Mouse (Mus musculus): ENCODE data around the gene Ttll12. TPM values are rescaled to one million over a fixed set of nuclear protein-coding genes. Genes with fewer than 3 reads are reported as not detected.

Gene Ttll12
- polyA plus RNA-seq, 2 experiments, result 29.9 to 36.2 TPM

- Histone ChIP-seq H3K27ac (no peak overlapping the region), H3K4me1 (replicated peaks; ENCODE audit: control insufficient read depth in 2 of 2, insufficient read depth in 2 of 2, low read length in 1 of 2) (no peaks in the 10 kb centered on the region), H3K9me3 (ENCODE audit: control insufficient read depth, low read length) (no peaks in the 10 kb centered on the region), H3K36me3 (replicated peaks; ENCODE audit: control insufficient read depth, insufficient read depth, low read depth) (no peaks in the 10 kb centered on the region; the same call in none of the 2 replicates), H3K9ac (replicated peaks) (no peak overlapping the region), H3K4me3 (ENCODE audit: insufficient read depth in 1 of 2, low read depth in 2 of 2, low read length in 2 of 2) (no peak overlapping the region), H3K27me3 (ENCODE audit: control insufficient read depth, insufficient read depth, low read length) (no peaks in the 10 kb centered on the region), H3K4me2 (ENCODE audit: low read depth) (no peak overlapping the region)
- DNase-seq (ENCODE audit: low read depth in 3 of 3, low spot score in 3 of 3) (no peak), ATAC-seq (ENCODE audit: insufficient read depth) (no peak)
- TF ChIP-seq CTCF (IDR thresholded peaks at IDR 0.05; ENCODE audit: low read depth) (no peak), EP300 (IDR thresholded peaks at IDR 0.05; ENCODE audit: low read depth) (no peak)
- WGBS (ENCODE audit: insufficient replicate concordance), result 81% methylated on average over 8 of the region's 8 CpGs
These were observed 47.8 kb downstream of the Ttll12 start for GRCm38 (mm10) chr15:83547144-83547543.

GRCm38 (mm10) chr15:83546029-83546428, 48.9 kb downstream of the Ttll12 start:
- Histone ChIP-seq H3K4me3 (ENCODE audit: insufficient read depth in 1 of 2, low read depth in 2 of 2, low read length in 2 of 2) (no peak overlapping the region), H3K27ac (no peak overlapping the region), H3K36me3 (replicated peaks; ENCODE audit: control insufficient read depth, insufficient read depth, low read depth) (no peaks in the 10 kb centered on the region; the same call in none of the 2 replicates), H3K9me3 (ENCODE audit: control insufficient read depth, low read length) (no peaks in the 10 kb centered on the region), H3K9ac (replicated peaks) (no peak overlapping the region), H3K4me1 (replicated peaks; ENCODE audit: control insufficient read depth in 2 of 2, insufficient read depth in 2 of 2, low read length in 1 of 2) (no peaks in the 10 kb centered on the region), H3K4me2 (ENCODE audit: low read depth) (no peak overlapping the region), H3K27me3 (ENCODE audit: control insufficient read depth, insufficient read depth, low read length) (no peaks in the 10 kb centered on the region)
- DNase-seq (ENCODE audit: low read depth in 3 of 3, low spot score in 3 of 3) (no peak), ATAC-seq (ENCODE audit: insufficient read depth) (no peak)
- TF ChIP-seq EP300 (IDR thresholded peaks at IDR 0.05; ENCODE audit: low read depth) (no peak), CTCF (IDR thresholded peaks at IDR 0.05; ENCODE audit: low read depth) (no peak)
- 76% methylated on average over 7 of the region's 7 CpGs for WGBS (ENCODE audit: insufficient replicate concordance)

- no peak overlapping the region for H3K4me2 ChIP-seq (ENCODE audit: low read depth)
- H3K36me3 ChIP-seq (replicated peaks; ENCODE audit: control insufficient read depth, insufficient read depth, low read depth), result no peaks in the 10 kb centered on the region; the same call in 1 of the 2 replicates
- TF ChIP-seq CTCF (IDR thresholded peaks at IDR 0.05; ENCODE audit: low read depth), result no peak
- TF ChIP-seq EP300 (IDR thresholded peaks at IDR 0.05; ENCODE audit: low read depth), result no peak
- H3K27ac ChIP-seq, result no peak overlapping the region
- no peak for DNase-seq (ENCODE audit: low read depth in 3 of 3, low spot score in 3 of 3)
- no peaks in the 10 kb centered on the region; the same call in 1 of the 2 replicates for H3K27me3 ChIP-seq (ENCODE audit: control insufficient read depth, insufficient read depth, low read length)
- H3K4me3 ChIP-seq (ENCODE audit: insufficient read depth in 1 of 2, low read depth in 2 of 2, low read length in 2 of 2), result no peak overlapping the region
- H3K9ac ChIP-seq (replicated peaks), result no peak overlapping the region
- ATAC-seq (ENCODE audit: insufficient read depth), result no peak
- no peaks in the 10 kb centered on the region for H3K9me3 ChIP-seq (ENCODE audit: control insufficient read depth, low read length)
- 0 out of 4 replicates have a peak, but pooled peaks cover 0 to 2% of the 10 kb centered on the region in 2 experiments for H3K4me1 ChIP-seq (replicated peaks; ENCODE audit: control insufficient read depth in 2 of 2, insufficient read depth in 2 of 2, low read length in 1 of 2)
- 70% methylated on average over 9 of the region's 9 CpGs for WGBS (ENCODE audit: insufficient replicate concordance)
These were observed 53.2 kb downstream of the Ttll12 start for GRCm38 (mm10) chr15:83541647-83542287.

- Histone ChIP-seq H3K9me3 (ENCODE audit: control insufficient read depth, low read length) (no peaks in the 10 kb centered on the region), H3K36me3 (replicated peaks; ENCODE audit: control insufficient read depth, insufficient read depth, low read depth) (no peaks in the 10 kb centered on the region), H3K9ac (replicated peaks) (no peak overlapping the region), H3K27me3 (ENCODE audit: control insufficient read depth, insufficient read depth, low read length) (no peaks in the 10 kb centered on the region; the same call in 1 of the 2 replicates), H3K27ac (no peak overlapping the region), H3K4me3 (ENCODE audit: insufficient read depth in 1 of 2, low read depth in 2 of 2, low read length in 2 of 2) (no peak overlapping the region), H3K4me2 (ENCODE audit: low read depth) (no peak overlapping the region), H3K4me1 (replicated peaks; ENCODE audit: control insufficient read depth in 2 of 2, insufficient read depth in 2 of 2, low read length in 1 of 2) (0 out of 4 replicates have a peak, but pooled peaks cover 0 to 2% of the 10 kb centered on the region in 2 experiments)
- DNase-seq (ENCODE audit: low read depth in 3 of 3, low spot score in 3 of 3), result no peak
- no peak for TF ChIP-seq EP300 (IDR thresholded peaks at IDR 0.05; ENCODE audit: low read depth)
- no peak for TF ChIP-seq CTCF (IDR thresholded peaks at IDR 0.05; ENCODE audit: low read depth)
- WGBS (ENCODE audit: insufficient replicate concordance), result 40% methylated on average over 4 of the region's 4 CpGs
- no peak for ATAC-seq (ENCODE audit: insufficient read depth)
These were observed 55.1 kb downstream of the Ttll12 start for GRCm38 (mm10) chr15:83539905-83540304.

- TF ChIP-seq EP300 (IDR thresholded peaks at IDR 0.05; ENCODE audit: low read depth) (no peak), CTCF (IDR thresholded peaks at IDR 0.05; ENCODE audit: low read depth) (no peak)
- H3K27ac ChIP-seq, result no peak overlapping the region
- H3K4me2 ChIP-seq (ENCODE audit: low read depth), result no peak overlapping the region
- DNase-seq (ENCODE audit: low read depth in 3 of 3, low spot score in 3 of 3), result no peak
- no peaks in the 10 kb centered on the region; the same call in 1 of the 2 replicates for H3K27me3 ChIP-seq (ENCODE audit: control insufficient read depth, insufficient read depth, low read length)
- 0 out of 4 replicates have a peak, but pooled peaks cover 0 to 2% of the 10 kb centered on the region in 2 experiments for H3K4me1 ChIP-seq (replicated peaks; ENCODE audit: control insufficient read depth in 2 of 2, insufficient read depth in 2 of 2, low read length in 1 of 2)
- H3K9ac ChIP-seq (replicated peaks), result no peak overlapping the region
- no peak overlapping the region for H3K4me3 ChIP-seq (ENCODE audit: insufficient read depth in 1 of 2, low read depth in 2 of 2, low read length in 2 of 2)
- no peak for ATAC-seq (ENCODE audit: insufficient read depth)
- 76% methylated on average over 2 of the region's 2 CpGs for WGBS (ENCODE audit: insufficient replicate concordance)
- H3K36me3 ChIP-seq (replicated peaks; ENCODE audit: control insufficient read depth, insufficient read depth, low read depth), result no peaks in the 10 kb centered on the region
- H3K9me3 ChIP-seq (ENCODE audit: control insufficient read depth, low read length), result no peaks in the 10 kb centered on the region
These were observed 56.1 kb downstream of the Ttll12 start for GRCm38 (mm10) chr15:83538855-83539254.

Data from liver, embryonic 14.5 days (tissue).